Mouse (Mus musculus) erythroblast, embryonic 14.5 days (primary cell): ENCODE data around the gene Pstpip1. TPM values are rescaled to one million over a fixed set of nuclear protein-coding genes. Genes with fewer than 3 reads are reported as not detected.

Source experiments
- H3K27me3 ChIP-seq: 2 replicates; pipeline ENCODE4 v1.6.1; 2012; ENCODE audit warnings: inconsistent platforms; ENCODE audit not compliant: control insufficient read depth
- H3K36me3 ChIP-seq: 2 replicates; pipeline ENCODE4 v1.6.1; 2012; ENCODE audit warnings: mild to moderate bottlenecking, inconsistent platforms; ENCODE audit not compliant: control insufficient read depth
- H3K4me1 ChIP-seq: 2 replicates; pipeline ENCODE4 v1.6.1; 2012; ENCODE audit warnings: inconsistent platforms; ENCODE audit not compliant: control insufficient read depth
- H3K4me3 ChIP-seq: replicated peaks from 2 replicates; pipeline ENCODE3; 2012; ENCODE audit warnings: moderate library complexity, mild to moderate bottlenecking, inconsistent platforms
- H3K9me3 ChIP-seq: 2 replicates; pipeline ENCODE4 v1.6.1; 2012; ENCODE audit warnings: low read length, inconsistent platforms, mixed read lengths; ENCODE audit not compliant: control insufficient read depth
- GATA1 ChIP-seq: IDR thresholded peaks from 2 replicates; pipeline ENCODE4 v1.6.1; 2012; ENCODE audit warnings: low read length, inconsistent platforms, mixed read lengths
- TAL1 ChIP-seq: IDR thresholded peaks from 3 replicates; pipeline ENCODE4 v1.6.1; 2012; ENCODE audit warnings: low read length, inconsistent platforms, mixed read lengths
- polyA plus RNA-seq: library from polyadenylated mRNA; stranded (reverse); fragments of >175 nt; gene quantifications from 2 replicates; pipeline ENCODE4 v1.2.3, GENCODE M21; 2012

The Pstpip1 gene
- polyA plus RNA-seq, 1 experiment: 0.06 TPM

GRCm38 (mm10) chr9:56072861-56073260, 16.9 kb upstream of the Pstpip1 start:
- Histone ChIP-seq H3K4me1 (peaks cover 5% of the 10 kb centered on the region; the same call in 1 of the 2 replicates), H3K4me3 (no peak overlapping the region), H3K27me3 (no peaks in the 10 kb centered on the region), H3K9me3 (no peaks in the 10 kb centered on the region), H3K36me3 (no peaks in the 10 kb centered on the region)
- TF ChIP-seq GATA1 (no peak), TAL1 (no peak)

GRCm38 (mm10) chr9:56074863-56075262, 14.9 kb upstream of the Pstpip1 start:
- Histone ChIP-seq H3K27me3 (no peaks in the 10 kb centered on the region), H3K4me3 (no peak overlapping the region), H3K4me1 (peaks cover 4% of the 10 kb centered on the region; the same call in 1 of the 2 replicates), H3K9me3 (no peaks in the 10 kb centered on the region), H3K36me3 (no peaks in the 10 kb centered on the region)
- TF ChIP-seq TAL1: no peak
- no peak for TF ChIP-seq GATA1

GRCm38 (mm10) chr9:56075264-56075663, 14.5 kb upstream of the Pstpip1 start:
- TF ChIP-seq GATA1 (no peak), TAL1 (no peak)
- H3K36me3 ChIP-seq: no peaks in the 10 kb centered on the region
- H3K27me3 ChIP-seq: no peaks in the 10 kb centered on the region
- no peak overlapping the region for H3K4me3 ChIP-seq
- no peaks in the 10 kb centered on the region for H3K9me3 ChIP-seq
- H3K4me1 ChIP-seq: no peaks in the 10 kb centered on the region

GRCm38 (mm10) chr9:56075901-56076620, 13.7 kb upstream of the Pstpip1 start:
- Histone ChIP-seq H3K27me3 (no peaks in the 10 kb centered on the region), H3K36me3 (no peaks in the 10 kb centered on the region), H3K4me3 (no peak overlapping the region), H3K9me3 (no peaks in the 10 kb centered on the region), H3K4me1 (no peaks in the 10 kb centered on the region)
- TF ChIP-seq TAL1 (no peak), GATA1 (no peak)

GRCm38 (mm10) chr9:56079587-56079986, 10.2 kb upstream of the Pstpip1 start:
- Histone ChIP-seq H3K27me3 (no peaks in the 10 kb centered on the region), H3K9me3 (no peaks in the 10 kb centered on the region), H3K36me3 (no peaks in the 10 kb centered on the region), H3K4me1 (no peaks in the 10 kb centered on the region), H3K4me3 (no peak overlapping the region)
- no peak for TF ChIP-seq GATA1
- no peak for TF ChIP-seq TAL1

GRCm38 (mm10) chr9:56086524-56086923, 3.2 kb upstream of the Pstpip1 start:
- Histone ChIP-seq H3K9me3 (no peaks in the 10 kb centered on the region), H3K36me3 (no peaks in the 10 kb centered on the region), H3K27me3 (no peaks in the 10 kb centered on the region), H3K4me3 (no peak overlapping the region), H3K4me1 (no peaks in the 10 kb centered on the region)
- no peak for TF ChIP-seq TAL1
- TF ChIP-seq GATA1: no peak

GRCm38 (mm10) chr9:56090546-56091225, 924 bp downstream of the Pstpip1 start:
- TF ChIP-seq TAL1: no peak
- Histone ChIP-seq H3K36me3 (no peaks in the 10 kb centered on the region), H3K4me3 (no peak overlapping the region), H3K9me3 (no peaks in the 10 kb centered on the region), H3K27me3 (no peaks in the 10 kb centered on the region), H3K4me1 (no peaks in the 10 kb centered on the region)

GRCm38 (mm10) chr9:56092102-56092501, 2.3 kb downstream of the Pstpip1 start:
- TF ChIP-seq TAL1 (no peak), GATA1 (no peak)
- Histone ChIP-seq H3K4me3 (no peak overlapping the region), H3K27me3 (no peaks in the 10 kb centered on the region), H3K4me1 (no peaks in the 10 kb centered on the region), H3K36me3 (no peaks in the 10 kb centered on the region), H3K9me3 (no peaks in the 10 kb centered on the region)

GRCm38 (mm10) chr9:56097584-56098298, 8.0 kb downstream of the Pstpip1 start:
- H3K4me1 ChIP-seq: no peaks in the 10 kb centered on the region
- H3K27me3 ChIP-seq: no peaks in the 10 kb centered on the region
- no peak for TF ChIP-seq GATA1
- no peak for TF ChIP-seq TAL1

More at GRCm38 (mm10) chr9:56097584-56098298, 8.0 kb downstream of the Pstpip1 start:
- H3K4me3 ChIP-seq: no peak overlapping the region
- no peaks in the 10 kb centered on the region for H3K36me3 ChIP-seq
- H3K9me3 ChIP-seq: no peaks in the 10 kb centered on the region
